Mouse (Mus musculus) left cerebral cortex, adult 11 months (tissue): ENCODE results near the gene Sept9.

Source experiments
- DNase-seq: peaks from one replicate; pipeline ENCODE4 v3.0.0; 2022; ENCODE audit warnings: low spot score

Sept9 gene

GRCm38 (mm10) chr11:117347256-117347655 lies 147.8 kb downstream of the Sept9 start:
- DNase-seq: no peak

- no peak for DNase-seq
Observed at GRCm38 (mm10) chr11:117348429-117349103, 149.1 kb downstream of the Sept9 start.

GRCm38 (mm10) chr11:117349429-117350363 lies 150.2 kb downstream of the Sept9 start:
- DNase-seq: no peak

GRCm38 (mm10) chr11:117350462-117351222 lies 151.2 kb downstream of the Sept9 start:
- DNase-seq: no peak

- no peak for DNase-seq
Observed at GRCm38 (mm10) chr11:117353126-117353525, 153.7 kb downstream of the Sept9 start.

GRCm38 (mm10) chr11:117354107-117354506 lies 154.6 kb downstream of the Sept9 start:
- DNase-seq: no peak

- DNase-seq: no peak
Observed at GRCm38 (mm10) chr11:117356937-117357336, 157.5 kb downstream of the Sept9 start.

GRCm38 (mm10) chr11:117357916-117358639 lies 158.6 kb downstream of the Sept9 start:
- peak; percentile 85 for DNase-seq

- DNase-seq: no peak
Observed at GRCm38 (mm10) chr11:117359161-117359560, 159.7 kb downstream of the Sept9 start.

GRCm38 (mm10) chr11:117359870-117360269 lies 160.4 kb downstream of the Sept9 start:
- peak; percentile 61 for DNase-seq

- DNase-seq: no peak
Observed at GRCm38 (mm10) chr11:117360561-117360960, 161.1 kb downstream of the Sept9 start.

GRCm38 (mm10) chr11:117362307-117362706 lies 162.8 kb downstream of the Sept9 start:
- DNase-seq: no peak

- DNase-seq: no peak
Observed at GRCm38 (mm10) chr11:117363918-117364317, 164.5 kb downstream of the Sept9 start.

- DNase-seq: no peak
Observed at GRCm38 (mm10) chr11:117366426-117366825, 167.0 kb downstream of the Sept9 start.

GRCm38 (mm10) chr11:117366861-117367357 lies 167.4 kb downstream of the Sept9 start:
- DNase-seq: no peak

GRCm38 (mm10) chr11:117367937-117368336 lies 168.5 kb downstream of the Sept9 start:
- no peak for DNase-seq

- no peak for DNase-seq
Observed at GRCm38 (mm10) chr11:117369347-117369746, 169.9 kb downstream of the Sept9 start.

- DNase-seq: no peak
Observed at GRCm38 (mm10) chr11:117370262-117370850, 170.9 kb downstream of the Sept9 start.

GRCm38 (mm10) chr11:117372537-117372936 lies 173.1 kb downstream of the Sept9 start:
- no peak for DNase-seq

- DNase-seq: no peak
Observed at GRCm38 (mm10) chr11:117373195-117373594, 173.7 kb downstream of the Sept9 start.

- no peak for DNase-seq
Observed at GRCm38 (mm10) chr11:117373870-117374269, 174.4 kb downstream of the Sept9 start.
